Mouse (Mus musculus) heart, embryonic 12.5 days (tissue): ENCODE data around the gene Ttc28. TPM values are rescaled to one million over a fixed set of nuclear protein-coding genes. Genes with fewer than 3 reads are reported as not detected.

Experiments
- ATAC-seq: fragments of 200-750 bp; cut with Nextera tagmentation; 2 replicates; pipeline ENCODE4 v1.8.0; 2017; ENCODE audit warnings: moderate TSS enrichment, moderate library complexity; ENCODE audit not compliant: insufficient number of reproducible peaks, low FRiP score
- H3K27ac ChIP-seq: fragments of 300-500 bp; sonication (generic); 2 replicates; pipeline ENCODE4 v1.5.1; 2016; ENCODE audit warnings: mild to moderate bottlenecking, moderate library complexity; ENCODE audit not compliant: poor library complexity, severe bottlenecking
- H3K27me3 ChIP-seq: fragments of 300-500 bp; sonication (generic); replicated peaks from 2 replicates; pipeline ENCODE4 v1.6.1; 2016; ENCODE audit warnings: mild to moderate bottlenecking, moderate library complexity
- H3K36me3 ChIP-seq: fragments of 300-500 bp; sonication (generic); 2 replicates; pipeline ENCODE4 v1.6.1; 2016; ENCODE audit warnings: mild to moderate bottlenecking, moderate library complexity
- H3K4me1 ChIP-seq: fragments of 300-500 bp; sonication (generic); replicated peaks from 2 replicates; pipeline ENCODE4 v1.6.1; 2016; ENCODE audit warnings: mild to moderate bottlenecking
- H3K4me2 ChIP-seq: fragments of 300-500 bp; sonication (generic); 2 replicates; pipeline ENCODE4 v1.6.1; 2016; ENCODE audit warnings: mild to moderate bottlenecking, moderate library complexity
- H3K4me3 ChIP-seq: fragments of 300-500 bp; sonication (generic); 2 replicates; pipeline ENCODE4 v1.5.1; 2016; ENCODE audit warnings: mild to moderate bottlenecking
- H3K9ac ChIP-seq: fragments of 300-500 bp; sonication (generic); 2 replicates; pipeline ENCODE4 v1.6.1; 2016; ENCODE audit warnings: mild to moderate bottlenecking, moderate library complexity
- H3K9me3 ChIP-seq: fragments of 300-500 bp; sonication (generic); replicated peaks from 2 replicates; pipeline ENCODE4 v1.6.1; 2016; ENCODE audit warnings: mild to moderate bottlenecking, moderate library complexity
- WGBS: fragments of 180-500 bp; shearing (Covaris S2); methylation state at CpG from one replicate; pipeline ENCODE4 v1.1.7; 2016; 5-methylcytosine and 5-hydroxymethylcytosine counted together
- polyA plus RNA-seq: library from polyadenylated mRNA; unstranded; fragments of >200 nt; fragmentation: Nextera tagmentation; extraction: Ambion mirVana; gene quantifications from 2 replicates; pipeline ENCODE4 v1.2.1, GENCODE M21; 2016

The Ttc28 gene
- polyA plus RNA-seq, 1 experiment from 2014 or later, result 10.3 TPM

GRCm38 (mm10) chr5:111297801-111298200, 418.2 kb downstream of the Ttc28 start:
- no peaks in the 10 kb centered on the region for H3K9me3 ChIP-seq
- H3K36me3 ChIP-seq, result no peaks in the 10 kb centered on the region
- no peak overlapping the region for H3K27ac ChIP-seq
- H3K9ac ChIP-seq, result no peak overlapping the region
- WGBS, result 70% methylated on average over 5 of the region's 5 CpGs
- peaks cover 10% of the 10 kb centered on the region for H3K4me1 ChIP-seq
- no peak for ATAC-seq
- H3K4me3 ChIP-seq, result no peak overlapping the region
- no peak overlapping the region for H3K4me2 ChIP-seq
- peaks cover 12% of the 10 kb centered on the region; the same call in 1 of the 2 replicates for H3K27me3 ChIP-seq

- Histone ChIP-seq H3K4me2 (no peak overlapping the region), H3K4me3 (no peak overlapping the region), H3K36me3 (no peaks in the 10 kb centered on the region), H3K27ac (no peak overlapping the region), H3K9me3 (no peaks in the 10 kb centered on the region), H3K4me1 (peaks cover 10% of the 10 kb centered on the region), H3K27me3 (peaks cover 12% of the 10 kb centered on the region; the same call in 1 of the 2 replicates), H3K9ac (no peak overlapping the region)
- 50% methylated on average over 7 of the region's 7 CpGs for WGBS
- ATAC-seq, result no peak
Observed at GRCm38 (mm10) chr5:111298706-111299105, 419.1 kb downstream of the Ttc28 start.

- no peak overlapping the region for H3K9ac ChIP-seq
- WGBS, result 60% methylated on average over 8 of the region's 8 CpGs
Observed at GRCm38 (mm10) chr5:111300776-111301175, 421.2 kb downstream of the Ttc28 start.

GRCm38 (mm10) chr5:111301736-111302135, 422.1 kb downstream of the Ttc28 start:
- Histone ChIP-seq H3K27ac (no peak overlapping the region), H3K4me2 (no peak overlapping the region), H3K4me3 (no peak overlapping the region), H3K36me3 (no peaks in the 10 kb centered on the region), H3K9ac (no peak overlapping the region), H3K4me1 (peaks cover 10% of the 10 kb centered on the region), H3K9me3 (peaks cover 6% of the 10 kb centered on the region; the same call in 1 of the 2 replicates), H3K27me3 (peaks cover 12% of the 10 kb centered on the region; the same call in 1 of the 2 replicates)
- ATAC-seq, result no peak
- 65% methylated on average over 7 of the region's 7 CpGs for WGBS

More at GRCm38 (mm10) chr5:111300776-111301175, 421.2 kb downstream of the Ttc28 start:
- peaks cover 6% of the 10 kb centered on the region; the same call in 1 of the 2 replicates for H3K9me3 ChIP-seq
- H3K27ac ChIP-seq, result no peak overlapping the region
- peaks cover 12% of the 10 kb centered on the region; the same call in 1 of the 2 replicates for H3K27me3 ChIP-seq
- H3K4me2 ChIP-seq, result no peak overlapping the region
- no peaks in the 10 kb centered on the region for H3K36me3 ChIP-seq
- H3K4me3 ChIP-seq, result no peak overlapping the region
- peaks cover 10% of the 10 kb centered on the region for H3K4me1 ChIP-seq
- ATAC-seq, result no peak

GRCm38 (mm10) chr5:111304730-111305129, 425.1 kb downstream of the Ttc28 start:
- H3K4me2 ChIP-seq, result no peak overlapping the region
- peaks cover 10% of the 10 kb centered on the region for H3K4me1 ChIP-seq
- H3K9me3 ChIP-seq, result peaks cover 6% of the 10 kb centered on the region; the same call in 1 of the 2 replicates
- H3K27me3 ChIP-seq, result peaks cover 8% of the 10 kb centered on the region; the same call in 1 of the 2 replicates
- no peak for ATAC-seq
- no peaks in the 10 kb centered on the region for H3K36me3 ChIP-seq
- 88% methylated on average over 3 of the region's 3 CpGs for WGBS
- H3K27ac ChIP-seq, result no peak overlapping the region
- no peak overlapping the region for H3K9ac ChIP-seq
- H3K4me3 ChIP-seq, result no peak overlapping the region

- 54% methylated on average over 6 of the region's 6 CpGs for WGBS
- Histone ChIP-seq H3K4me3 (no peak overlapping the region), H3K4me1 (no peaks in the 10 kb centered on the region), H3K4me2 (no peak overlapping the region), H3K36me3 (no peaks in the 10 kb centered on the region), H3K27me3 (no peaks in the 10 kb centered on the region), H3K9me3 (peaks cover 19% of the 10 kb centered on the region), H3K27ac (no peak overlapping the region), H3K9ac (no peak overlapping the region)
- ATAC-seq, result no peak
Observed at GRCm38 (mm10) chr5:111310185-111310584, 430.6 kb downstream of the Ttc28 start.

GRCm38 (mm10) chr5:111313833-111314232, 434.2 kb downstream of the Ttc28 start:
- H3K9ac ChIP-seq, result no peak overlapping the region
- ATAC-seq, result no peak
- no peak overlapping the region for H3K4me3 ChIP-seq
- H3K4me2 ChIP-seq, result no peak overlapping the region
- whole genome bisulfite sequencing, result 81% methylated on average over 9 of the region's 9 CpGs
- no peaks in the 10 kb centered on the region for H3K36me3 ChIP-seq
- no peaks in the 10 kb centered on the region for H3K4me1 ChIP-seq
- no peaks in the 10 kb centered on the region for H3K27me3 ChIP-seq
- H3K9me3 ChIP-seq, result peaks cover 18% of the 10 kb centered on the region
- no peak overlapping the region for H3K27ac ChIP-seq

- Histone ChIP-seq H3K4me2 (no peak overlapping the region), H3K27me3 (no peaks in the 10 kb centered on the region), H3K36me3 (no peaks in the 10 kb centered on the region), H3K27ac (no peak overlapping the region), H3K9me3 (peaks cover 18% of the 10 kb centered on the region), H3K4me3 (no peak overlapping the region), H3K4me1 (no peaks in the 10 kb centered on the region), H3K9ac (no peak overlapping the region)
- WGBS, result 78% methylated on average over 6 of the region's 6 CpGs
- no peak for ATAC-seq
Observed at GRCm38 (mm10) chr5:111315061-111315460, 435.5 kb downstream of the Ttc28 start.

- no peak overlapping the region for H3K9ac ChIP-seq
- no peaks in the 10 kb centered on the region for H3K27me3 ChIP-seq
- H3K4me1 ChIP-seq, result no peaks in the 10 kb centered on the region
- WGBS, result 61% methylated on average over 3 of the region's 3 CpGs
- H3K9me3 ChIP-seq, result peaks cover 13% of the 10 kb centered on the region
- no peak overlapping the region for H3K4me2 ChIP-seq
- no peak overlapping the region for H3K4me3 ChIP-seq
- H3K27ac ChIP-seq, result no peak overlapping the region
- ATAC-seq, result no peak
- H3K36me3 ChIP-seq, result no peaks in the 10 kb centered on the region
Observed at GRCm38 (mm10) chr5:111317526-111317925, 437.9 kb downstream of the Ttc28 start.

- Histone ChIP-seq H3K4me2 (no peak overlapping the region), H3K27me3 (no peaks in the 10 kb centered on the region), H3K4me3 (no peak overlapping the region), H3K27ac (no peak overlapping the region), H3K36me3 (no peaks in the 10 kb centered on the region), H3K9ac (no peak overlapping the region), H3K4me1 (no peaks in the 10 kb centered on the region), H3K9me3 (peaks cover 7% of the 10 kb centered on the region)
- 58% methylated on average over 1 of the region's 1 CpGs for whole genome bisulfite sequencing
- ATAC-seq, result no peak
Observed at GRCm38 (mm10) chr5:111318946-111319345, 439.3 kb downstream of the Ttc28 start.

- WGBS, result 9% methylated on average over 1 of the region's 1 CpGs
- Histone ChIP-seq H3K9me3 (0 out of 2 replicates have a peak, but pooled peaks cover 10% of the 10 kb centered on the region), H3K4me3 (no peak overlapping the region), H3K4me1 (peaks cover 6% of the 10 kb centered on the region; the same call in 1 of the 2 replicates), H3K36me3 (no peaks in the 10 kb centered on the region), H3K9ac (no peak overlapping the region), H3K27ac (no peak overlapping the region), H3K27me3 (no peaks in the 10 kb centered on the region), H3K4me2 (no peak overlapping the region)
- ATAC-seq, result no peak
Observed at GRCm38 (mm10) chr5:111325813-111326212, 446.2 kb downstream of the Ttc28 start.

- H3K9me3 ChIP-seq, result 0 out of 2 replicates have a peak, but pooled peaks cover 10% of the 10 kb centered on the region
- ATAC-seq, result no peak
- no peak overlapping the region for H3K9ac ChIP-seq
- no peak overlapping the region for H3K27ac ChIP-seq
- WGBS, result 66% methylated on average over 7 of the region's 7 CpGs
- no peak overlapping the region for H3K4me3 ChIP-seq
- peaks cover 14% of the 10 kb centered on the region for H3K4me1 ChIP-seq
- no peaks in the 10 kb centered on the region for H3K27me3 ChIP-seq
- H3K4me2 ChIP-seq, result no peak overlapping the region
- H3K36me3 ChIP-seq, result no peaks in the 10 kb centered on the region
Observed at GRCm38 (mm10) chr5:111327420-111327819, 447.8 kb downstream of the Ttc28 start.
